Mouse (Mus musculus): ENCODE results near the gene Bnip1.

The Bnip1 gene

GRCm38 (mm10) chr17:26840922-26841731 lies 60.3 kb downstream of the Bnip1 start:
- no peak for DNase-seq

- DNase-seq: no peak
These were observed 61.1 kb downstream of the Bnip1 start for GRCm38 (mm10) chr17:26841981-26842380.

All from kidney, postnatal 25 days (tissue).